Mouse (Mus musculus): ENCODE data around the gene Mcm3.
"Not testable (repeated sequence)": the region's sequence is repeated elsewhere in the genome, so short reads cannot be mapped to it uniquely, and the experiment has no call there.

Gene Mcm3

DNA sequence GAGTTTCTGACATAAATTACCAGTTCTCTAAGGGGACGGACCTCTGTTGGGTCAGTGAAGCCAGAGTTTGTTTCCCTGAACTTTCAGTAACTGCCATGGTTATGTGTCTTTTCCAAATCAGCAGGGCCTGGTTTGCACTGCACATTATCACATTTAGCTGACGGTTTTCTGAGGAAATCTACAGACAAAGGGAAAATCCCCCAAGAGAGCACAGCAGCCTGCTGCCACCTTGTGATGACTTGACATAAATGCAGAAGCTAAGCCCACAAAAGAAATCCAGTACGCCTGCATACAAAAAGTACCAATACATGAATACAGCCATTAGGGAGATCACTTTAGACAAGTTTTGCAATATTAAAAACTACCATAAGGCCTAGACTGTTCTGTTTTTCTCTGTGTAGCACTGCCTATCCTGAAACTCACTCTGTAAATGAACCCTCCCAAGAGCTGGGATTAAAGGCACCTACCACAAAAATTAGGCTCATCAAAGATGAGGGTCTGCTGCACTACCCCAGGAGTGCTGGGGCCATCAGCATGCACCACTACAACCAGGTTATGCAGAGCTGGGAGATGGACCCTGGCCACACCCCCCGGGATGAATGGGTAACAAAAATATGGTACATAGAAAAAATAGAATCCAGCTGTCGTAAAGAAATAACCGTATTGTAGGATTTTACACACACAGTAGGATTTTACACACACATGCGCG lies 18.3 kb downstream of the Mcm3 start:
- no peak for DNase-seq (ENCODE audit: low spot score)

DNA sequence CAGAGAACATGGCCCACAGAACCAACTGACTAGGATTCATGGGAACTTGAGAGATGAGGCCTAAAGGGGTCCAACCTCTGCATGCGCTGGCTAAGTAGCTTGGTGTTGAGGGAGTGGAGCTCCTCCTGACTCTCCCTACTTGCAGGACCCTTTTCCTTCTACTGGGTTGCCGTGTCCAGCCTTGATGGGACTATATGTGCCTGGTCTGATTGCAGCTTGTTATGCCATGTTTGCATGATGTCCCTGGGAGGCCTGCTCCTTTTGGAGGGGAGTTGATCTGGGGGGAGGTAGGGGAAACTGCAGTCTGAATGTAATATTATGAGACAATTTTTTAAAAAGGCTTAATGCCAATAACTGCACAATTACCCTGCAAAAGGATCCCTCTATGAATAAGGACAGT lies 18.8 kb downstream of the Mcm3 start:
- no peak for DNase-seq (ENCODE audit: low spot score)

DNA sequence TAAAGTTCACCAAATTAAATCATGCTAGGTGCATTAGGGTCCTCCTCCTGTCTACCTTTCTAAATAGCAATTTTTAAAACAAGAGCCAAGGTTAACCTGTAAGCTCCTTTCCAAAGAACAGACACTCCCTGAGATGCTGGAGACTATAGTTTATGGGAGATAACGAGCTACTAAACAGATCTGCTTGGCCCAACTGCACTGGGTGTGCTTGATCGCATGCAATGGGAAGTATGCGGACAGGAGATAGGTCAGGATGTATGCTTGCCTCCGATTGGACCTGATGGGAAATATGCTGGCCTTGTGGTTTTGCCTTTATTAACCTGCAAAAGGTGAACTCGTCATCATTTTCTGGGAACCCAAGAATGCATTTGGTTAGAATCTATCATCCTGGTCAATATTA lies 24.9 kb downstream of the Mcm3 start:
- no peak for DNase-seq (ENCODE audit: low spot score)

DNA sequence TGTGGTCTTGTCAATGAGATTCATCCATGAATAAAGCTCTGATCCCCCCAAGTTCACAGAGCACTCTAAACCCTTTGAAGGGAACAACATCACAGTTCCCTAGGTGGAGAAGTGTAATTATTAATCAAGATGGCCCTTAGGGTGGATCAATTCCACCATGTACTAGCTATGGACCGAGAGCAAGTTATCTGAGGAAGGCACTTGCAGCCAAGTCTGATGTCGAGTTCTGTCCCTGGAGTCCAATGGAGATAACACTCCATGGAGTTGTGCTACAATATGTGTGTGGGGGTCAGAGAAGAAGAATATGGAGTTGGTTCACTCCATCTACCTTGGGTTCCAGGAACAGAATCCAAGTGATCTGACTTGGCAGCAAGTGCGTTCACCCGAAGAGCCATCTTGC lies 25.4 kb downstream of the Mcm3 start:
- no peak for DNase-seq (ENCODE audit: low spot score)

DNA sequence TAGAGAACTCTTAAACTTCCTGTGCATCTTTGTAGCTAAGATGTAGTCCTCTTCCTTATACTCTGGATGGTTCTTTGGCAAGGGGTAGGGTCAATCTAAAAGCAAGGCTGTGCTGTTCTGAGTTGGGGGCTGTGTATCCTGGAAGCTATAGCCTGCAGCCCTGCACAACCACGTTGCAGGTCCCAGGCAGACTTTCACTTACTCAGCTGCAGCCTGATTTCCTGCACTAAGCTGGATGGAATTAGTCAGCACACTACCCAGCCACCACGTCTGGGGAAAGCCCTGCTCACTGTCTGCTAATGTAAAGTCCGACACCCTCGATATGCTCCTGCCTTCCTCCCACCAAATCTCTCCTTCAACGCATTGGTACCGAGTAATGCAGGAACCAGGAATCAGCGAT lies 28.7 kb downstream of the Mcm3 start:
- no peak for DNase-seq (ENCODE audit: low spot score)

DNA sequence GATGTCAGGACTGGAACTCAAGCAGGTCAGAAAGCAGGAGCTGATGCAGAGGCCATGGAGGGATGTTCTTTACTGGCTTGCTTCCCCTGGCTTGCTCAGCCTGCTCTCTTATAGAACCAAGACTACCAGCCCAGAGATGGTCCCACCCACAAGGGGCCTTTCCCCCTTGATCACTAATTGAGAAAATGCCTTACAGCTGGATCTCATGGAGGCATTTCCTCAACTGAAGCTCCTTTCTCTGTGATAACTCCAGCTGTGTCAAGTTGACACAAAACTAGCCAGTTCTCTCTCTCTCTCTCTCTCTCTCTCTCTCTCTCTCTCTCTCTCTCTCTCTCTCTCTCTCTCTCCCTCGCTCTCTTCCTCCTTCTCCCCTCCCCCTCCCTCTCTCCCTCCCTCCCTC lies 29.6 kb downstream of the Mcm3 start, which contains the start of gene Il17f:
TSS of gene Il17f (minus strand) at position 101 of the 400 bp plus-strand sequence.
- DNase-seq (ENCODE audit: low spot score), result not testable (repeated sequence)

DNA sequence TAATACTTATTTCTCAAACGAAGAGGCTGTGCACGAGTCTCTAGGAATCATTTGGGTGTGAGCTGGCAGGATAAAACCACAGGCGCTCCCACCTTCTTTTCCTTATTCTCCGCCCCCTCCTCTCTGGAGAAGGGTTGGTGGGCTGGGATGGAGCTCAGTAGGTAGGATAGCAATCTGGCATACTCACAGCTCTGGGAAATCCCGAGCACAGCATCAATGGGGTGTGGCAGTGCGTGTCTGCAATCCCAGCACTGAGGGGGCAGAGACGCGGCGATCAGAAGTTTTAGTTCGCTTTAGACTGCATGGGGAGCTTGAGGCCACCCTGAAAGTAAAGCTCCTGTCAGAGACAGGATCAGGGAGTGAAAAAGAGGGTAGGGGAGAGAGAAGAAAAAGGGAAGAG lies 31.7 kb downstream of the Mcm3 start:
- DNase-seq (ENCODE audit: low spot score), result no peak

DNA sequence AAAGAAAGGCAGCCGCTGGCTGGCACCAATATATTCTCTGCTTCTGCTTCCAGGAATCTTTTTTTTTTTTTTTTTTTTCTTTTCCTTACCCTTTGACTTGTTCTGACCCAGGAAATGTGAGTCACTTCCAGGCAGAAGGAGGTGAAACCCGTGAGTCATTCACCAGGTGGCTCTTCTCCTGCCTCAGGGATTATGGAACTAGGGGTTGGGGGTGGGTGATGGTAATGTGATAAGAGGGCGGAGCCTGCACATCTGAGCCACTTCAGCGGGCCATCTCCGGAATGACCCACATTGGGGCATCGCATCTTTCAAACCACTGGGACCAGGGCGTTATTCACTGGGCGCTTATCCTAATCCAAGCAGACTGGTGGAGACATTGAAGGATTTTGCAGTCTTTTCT lies 33.1 kb downstream of the Mcm3 start:
- DNase-seq (ENCODE audit: low spot score), result no peak

DNA sequence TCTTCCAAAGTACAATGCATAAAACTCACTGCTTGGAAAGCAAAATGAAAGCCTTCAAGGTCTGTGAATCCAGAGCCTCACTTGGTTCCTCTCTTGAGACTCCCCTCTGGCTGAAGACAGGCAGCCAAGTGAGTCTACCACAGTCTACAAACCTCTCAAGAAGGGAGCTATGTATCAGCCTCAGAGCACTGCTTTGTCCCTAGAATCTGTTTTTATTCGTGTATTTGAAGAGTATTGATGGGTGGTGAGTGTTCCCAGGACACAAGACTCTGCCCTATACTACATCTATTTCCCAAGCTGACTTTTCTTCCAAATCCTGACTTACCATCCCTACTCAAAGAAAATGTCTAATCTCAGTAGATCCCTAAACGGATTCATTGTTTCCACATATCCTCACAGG lies 41.7 kb downstream of the Mcm3 start:
- no peak for DNase-seq (ENCODE audit: low spot score)

DNA sequence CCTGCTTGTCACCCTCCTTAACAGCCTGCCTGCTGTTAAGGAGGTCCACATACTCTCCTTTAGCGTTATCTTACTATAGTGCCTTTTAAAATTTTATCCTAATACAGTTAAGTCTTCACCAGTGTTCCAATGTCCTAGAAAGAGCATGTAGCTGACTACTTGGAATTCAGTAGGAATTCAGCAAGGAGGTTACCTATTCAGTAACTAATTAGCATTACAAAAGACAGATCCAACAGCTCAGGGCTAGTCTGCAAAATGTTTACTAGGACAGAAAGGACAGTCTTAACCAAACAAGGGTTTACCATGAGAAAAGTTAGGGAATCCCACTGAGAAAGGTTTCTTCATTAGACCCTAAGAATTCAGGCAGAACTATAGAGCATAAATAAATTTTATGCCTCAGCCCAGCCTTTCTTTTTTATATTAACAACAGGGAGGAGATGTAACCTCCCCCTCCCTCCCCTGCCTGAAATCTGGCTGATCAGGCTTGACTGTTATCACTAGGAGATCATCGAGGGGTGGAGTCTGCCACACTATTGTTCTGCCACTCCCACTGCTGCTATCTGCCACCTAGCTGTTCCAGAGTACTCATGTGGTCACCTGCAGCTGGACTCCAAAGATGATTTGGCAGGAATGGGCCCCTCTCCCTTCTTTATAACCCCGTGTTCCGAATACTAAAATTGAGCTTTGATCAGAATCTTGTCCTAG lies 45.9 kb downstream of the Mcm3 start:
- not testable (repeated sequence) for DNase-seq (ENCODE audit: low spot score)

DNA sequence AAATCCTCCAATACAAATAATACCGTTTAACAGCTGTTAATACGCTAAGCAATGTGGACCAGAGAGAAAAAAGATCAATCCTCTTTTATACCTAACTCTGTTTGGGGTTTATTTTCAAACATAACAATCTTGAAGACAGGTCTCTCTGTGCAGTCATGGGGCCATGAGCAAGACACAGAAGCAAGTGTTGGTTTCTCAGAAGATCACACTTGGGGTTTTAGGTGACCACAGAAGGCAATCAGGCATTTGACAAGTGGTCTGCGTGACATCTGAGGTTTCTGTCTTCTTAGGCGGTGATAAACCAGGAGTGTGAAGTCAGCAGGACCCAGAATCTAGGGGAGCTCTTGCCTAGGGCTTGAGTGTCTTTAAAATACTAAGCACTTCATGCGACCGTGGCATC lies 53.6 kb downstream of the Mcm3 start:
- DNase-seq (ENCODE audit: low spot score), result no peak

DNA sequence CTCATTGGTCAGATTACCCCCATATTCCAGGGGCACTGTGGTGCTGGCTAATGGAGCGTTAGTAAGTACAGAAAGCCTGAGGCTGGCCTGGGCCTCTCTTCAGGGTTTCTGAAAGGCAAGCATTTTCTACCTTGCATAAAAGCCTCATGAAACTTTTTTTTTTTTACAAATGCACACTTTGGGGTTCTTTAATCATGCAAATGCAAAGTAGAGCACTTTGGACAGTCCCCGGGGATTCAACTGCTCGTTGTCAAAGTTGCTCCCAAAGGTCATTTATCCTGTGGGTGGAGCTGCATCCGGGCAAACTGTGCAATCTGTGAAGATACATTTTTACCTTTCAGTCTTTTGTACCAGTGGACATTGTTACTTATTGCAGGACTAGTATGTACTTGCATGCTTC lies 58.7 kb downstream of the Mcm3 start:
- no peak for DNase-seq (ENCODE audit: low spot score)

DNA sequence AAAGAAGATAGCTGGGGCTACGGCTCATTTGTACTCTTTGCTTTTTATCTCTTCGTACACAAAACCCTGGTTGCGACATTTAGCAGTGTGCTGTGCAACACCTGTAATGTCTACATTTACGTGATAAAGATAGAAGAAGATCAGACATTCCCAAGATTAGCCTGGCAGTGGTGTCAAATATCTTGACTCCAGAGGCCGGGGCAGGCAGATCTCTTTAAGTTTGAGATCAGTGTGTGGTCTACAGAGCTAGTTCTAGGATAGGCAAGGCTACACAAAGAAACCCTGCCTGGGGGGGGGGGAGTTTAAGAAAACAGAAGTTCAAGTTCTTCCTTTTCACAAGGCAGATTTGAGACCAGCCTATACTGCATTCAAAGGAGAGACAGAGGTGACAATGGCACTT lies 59.8 kb downstream of the Mcm3 start:
- DNase-seq (ENCODE audit: low spot score), result no peak

DNA sequence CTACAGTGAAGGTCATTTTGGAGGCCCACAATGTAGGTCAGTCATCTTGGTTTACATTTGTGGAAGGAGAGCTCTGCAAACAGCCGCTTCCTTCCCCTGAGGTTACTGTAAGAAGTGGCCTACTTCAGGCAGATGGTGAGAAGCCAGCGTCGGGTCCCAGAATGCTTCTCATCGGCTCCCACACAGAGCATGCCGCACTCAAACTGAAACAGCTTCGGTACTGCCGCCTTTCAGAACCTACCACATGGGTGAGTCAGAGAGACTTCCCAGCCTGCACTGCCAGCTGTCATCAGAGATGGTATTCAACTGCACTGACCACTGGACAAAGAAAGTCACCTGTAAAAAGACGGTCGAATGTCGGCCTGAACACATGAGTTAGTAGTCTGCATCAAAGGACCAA lies 60.3 kb downstream of the Mcm3 start:
- no peak for DNase-seq (ENCODE audit: low spot score)

DNA sequence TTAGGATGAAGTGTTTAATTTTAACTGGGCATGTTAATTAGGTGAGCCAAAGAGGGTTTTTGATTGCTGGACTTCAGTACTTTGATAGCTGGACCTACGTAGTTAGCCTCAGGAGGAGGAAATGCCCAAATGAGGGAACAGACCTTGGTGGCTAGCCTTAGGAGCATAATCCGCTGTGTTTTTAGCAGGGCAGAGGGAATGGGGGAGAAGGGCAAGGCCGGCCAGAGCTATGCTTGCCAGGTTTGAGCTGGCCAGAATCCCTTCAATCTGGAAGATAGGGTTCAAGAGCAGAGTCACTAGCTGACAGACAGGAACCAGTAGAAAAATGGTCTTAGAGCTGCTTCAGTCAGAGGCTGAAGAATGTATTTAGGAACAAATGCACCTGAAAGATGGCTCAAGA lies 62.5 kb downstream of the Mcm3 start:
- no peak for DNase-seq (ENCODE audit: low spot score)

DNA sequence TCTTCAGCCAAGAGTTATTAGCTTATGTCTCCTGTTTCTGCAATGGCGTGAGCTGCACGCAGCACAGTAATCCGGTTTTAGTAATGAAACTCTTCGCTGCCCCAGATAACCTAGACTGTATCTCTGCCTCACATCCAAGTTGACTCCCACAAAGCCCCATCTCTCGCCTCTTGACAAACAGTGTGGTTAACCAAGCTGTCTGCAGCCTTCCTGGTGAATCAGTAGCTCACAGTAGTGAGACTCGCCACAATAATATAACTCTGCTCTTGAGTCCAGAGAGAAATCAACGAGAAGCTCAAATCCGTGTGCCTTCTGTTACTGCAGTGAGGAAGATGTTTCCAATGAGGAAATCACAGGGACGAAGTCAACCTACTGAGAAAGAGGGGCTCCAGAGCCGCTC lies 65.7 kb downstream of the Mcm3 start:
- DNase-seq (ENCODE audit: low spot score), result no peak

Data from testis, postnatal 14 days (tissue).